Mouse (Mus musculus): ENCODE data around the gene Bcl2l13. TPM values are rescaled to one million over a fixed set of nuclear protein-coding genes. Genes with fewer than 3 reads are reported as not detected.

Gene Bcl2l13
- polyA plus RNA-seq, 1 experiment from 2014 or later: 32.3 TPM

- Histone ChIP-seq H3K4me1 (replicated peaks) (peaks cover 12% of the 10 kb centered on the region), H3K27ac (ENCODE audit: poor library complexity, severe bottlenecking) (no peak overlapping the region), H3K4me2 (no peak overlapping the region), H3K4me3 (no peak overlapping the region), H3K27me3 (replicated peaks) (no peaks in the 10 kb centered on the region), H3K36me3 (peaks cover 23% of the 10 kb centered on the region), H3K9ac (no peak overlapping the region), H3K9me3 (replicated peaks) (no peaks in the 10 kb centered on the region)
- WGBS: 78% methylated on average over 9 of the region's 9 CpGs
- no peak for ATAC-seq (ENCODE audit: insufficient number of reproducible peaks, low FRiP score)
Observed at GRCm38 (mm10) chr6:120866051-120866814, 30.2 kb downstream of the Bcl2l13 start.

- H3K36me3 ChIP-seq: peaks cover 20% of the 10 kb centered on the region
- no peak overlapping the region for H3K9ac ChIP-seq
- ATAC-seq (ENCODE audit: insufficient number of reproducible peaks, low FRiP score): no peak
- no peak overlapping the region for H3K4me3 ChIP-seq
- no peak overlapping the region for H3K27ac ChIP-seq (ENCODE audit: poor library complexity, severe bottlenecking)
- H3K4me2 ChIP-seq: no peak overlapping the region
- no peaks in the 10 kb centered on the region for H3K27me3 ChIP-seq (replicated peaks)
- 49% methylated on average over 1 of the region's 1 CpGs for WGBS
- H3K4me1 ChIP-seq (replicated peaks): peaks cover 15% of the 10 kb centered on the region
- H3K9me3 ChIP-seq (replicated peaks): no peaks in the 10 kb centered on the region
Observed at GRCm38 (mm10) chr6:120868824-120869223, 32.8 kb downstream of the Bcl2l13 start.

DNA sequence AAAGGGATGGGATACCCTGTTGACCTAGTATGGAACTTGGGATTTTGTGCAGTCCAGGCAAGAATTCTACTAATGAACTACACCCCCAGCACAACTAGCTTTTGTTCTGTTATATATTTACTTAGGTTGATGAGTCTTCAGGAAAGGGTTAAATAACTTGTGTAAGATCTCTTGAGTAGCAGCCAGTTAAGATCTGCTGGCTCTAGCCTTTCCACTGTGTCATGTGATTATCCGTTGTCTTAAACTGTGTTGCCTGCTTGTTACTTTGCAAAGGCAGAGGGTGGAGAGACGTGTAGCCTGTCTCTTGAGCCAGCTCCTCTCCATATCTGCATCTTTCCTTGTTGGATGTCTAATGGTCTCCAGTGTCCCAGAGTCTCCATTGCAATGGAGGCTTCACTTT is 35.3 kb downstream of the Bcl2l13 start:
- no peak for ATAC-seq (ENCODE audit: insufficient number of reproducible peaks, low FRiP score)
- no peak overlapping the region for H3K4me2 ChIP-seq
- H3K27ac ChIP-seq (ENCODE audit: poor library complexity, severe bottlenecking): no peak overlapping the region
- peaks cover 13% of the 10 kb centered on the region for H3K36me3 ChIP-seq
- H3K4me1 ChIP-seq (replicated peaks): peaks cover 14% of the 10 kb centered on the region
- H3K9me3 ChIP-seq (replicated peaks): no peaks in the 10 kb centered on the region
- no peaks in the 10 kb centered on the region for H3K27me3 ChIP-seq (replicated peaks)
- H3K4me3 ChIP-seq: no peak overlapping the region
- WGBS: 71% methylated on average over 2 of the region's 2 CpGs
- no peak overlapping the region for H3K9ac ChIP-seq

- H3K27me3 ChIP-seq (replicated peaks): no peaks in the 10 kb centered on the region
- no peak overlapping the region for H3K9ac ChIP-seq
- no peak for ATAC-seq (ENCODE audit: insufficient number of reproducible peaks, low FRiP score)
- peaks cover 24% of the 10 kb centered on the region for H3K4me1 ChIP-seq (replicated peaks)
- peak overlapping the region; percentile 2; the same call in 1 of the 2 replicates for H3K4me3 ChIP-seq
- no peak overlapping the region; the same call in 1 of the 2 replicates for H3K27ac ChIP-seq (ENCODE audit: poor library complexity, severe bottlenecking)
- no peaks in the 10 kb centered on the region for H3K9me3 ChIP-seq (replicated peaks)
- 15% methylated on average over 9 of the region's 9 CpGs for WGBS
- peak overlapping the region; percentile 27; the same call in 1 of the 2 replicates for H3K4me2 ChIP-seq
- peaks cover 30% of the 10 kb centered on the region for H3K36me3 ChIP-seq
Observed at GRCm38 (mm10) chr6:120873874-120874273, 37.9 kb downstream of the Bcl2l13 start.

DNA sequence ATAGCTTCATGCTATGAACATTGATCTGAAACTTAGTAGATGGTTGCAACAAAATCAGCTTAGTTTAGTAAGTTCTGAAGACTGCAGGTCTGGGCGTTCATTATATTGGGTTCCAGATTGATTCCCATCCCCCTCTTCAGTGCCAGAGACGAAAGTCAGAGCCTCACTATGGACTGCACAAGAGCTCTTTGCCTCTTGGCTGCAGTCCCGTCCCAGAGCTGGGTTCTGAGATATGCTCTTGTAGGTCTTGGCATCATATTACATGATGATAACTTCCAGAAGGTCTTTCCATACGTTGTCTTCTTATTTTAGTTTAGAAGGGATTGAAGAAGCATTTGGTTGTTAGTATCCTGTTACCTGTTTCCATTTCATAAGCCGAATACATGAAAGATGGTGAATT is 43.0 kb downstream of the Bcl2l13 start:
- Histone ChIP-seq H3K4me1 (replicated peaks) (peaks cover 17% of the 10 kb centered on the region), H3K9ac (no peak overlapping the region), H3K4me3 (no peak overlapping the region), H3K27me3 (replicated peaks) (no peaks in the 10 kb centered on the region), H3K27ac (ENCODE audit: poor library complexity, severe bottlenecking) (no peak overlapping the region), H3K4me2 (no peak overlapping the region), H3K9me3 (replicated peaks) (peaks cover 8% of the 10 kb centered on the region), H3K36me3 (peaks cover 51% of the 10 kb centered on the region)
- ATAC-seq (ENCODE audit: insufficient number of reproducible peaks, low FRiP score): no peak
- WGBS: 45% methylated on average over 5 of the region's 5 CpGs

DNA sequence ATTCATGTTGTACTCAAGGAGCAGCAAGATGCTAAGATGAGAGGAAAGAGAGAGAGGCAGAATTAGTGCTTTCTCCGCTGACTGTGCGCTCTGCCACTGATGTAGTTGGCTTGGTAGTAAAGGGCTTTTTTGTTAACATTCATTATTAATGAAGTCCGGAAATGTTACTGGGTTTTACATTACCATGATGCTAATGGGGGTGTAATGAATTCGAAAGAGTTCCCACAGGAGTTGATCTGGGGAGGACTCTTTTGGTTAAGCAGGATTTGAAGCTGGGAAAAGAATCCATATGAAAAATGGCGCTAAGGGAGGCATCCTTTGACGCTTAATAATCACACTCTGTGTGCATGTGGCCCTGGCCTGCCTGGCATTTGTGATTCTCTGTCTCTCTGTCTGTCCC is 48.4 kb downstream of the Bcl2l13 start:
- Histone ChIP-seq H3K9ac (no peak overlapping the region), H3K4me2 (no peak overlapping the region), H3K4me1 (replicated peaks) (no peaks in the 10 kb centered on the region), H3K36me3 (peaks cover 67% of the 10 kb centered on the region), H3K9me3 (replicated peaks) (peaks cover 8% of the 10 kb centered on the region), H3K27me3 (replicated peaks) (no peaks in the 10 kb centered on the region), H3K4me3 (no peak overlapping the region), H3K27ac (ENCODE audit: poor library complexity, severe bottlenecking) (no peak overlapping the region)
- no peak for ATAC-seq (ENCODE audit: insufficient number of reproducible peaks, low FRiP score)
- WGBS: 93% methylated on average over 6 of the region's 6 CpGs

GRCm38 (mm10) chr6:120886696-120887095 is 50.7 kb downstream of the Bcl2l13 start:
- Histone ChIP-seq H3K4me2 (no peak overlapping the region), H3K27me3 (replicated peaks) (no peaks in the 10 kb centered on the region), H3K4me3 (no peak overlapping the region), H3K4me1 (replicated peaks) (peaks cover 13% of the 10 kb centered on the region), H3K9ac (no peak overlapping the region), H3K36me3 (peaks cover 80% of the 10 kb centered on the region), H3K9me3 (replicated peaks) (peaks cover 8% of the 10 kb centered on the region), H3K27ac (ENCODE audit: poor library complexity, severe bottlenecking) (no peak overlapping the region)
- no peak for ATAC-seq (ENCODE audit: insufficient number of reproducible peaks, low FRiP score)
- WGBS: 86% methylated on average over 17 of the region's 17 CpGs

DNA sequence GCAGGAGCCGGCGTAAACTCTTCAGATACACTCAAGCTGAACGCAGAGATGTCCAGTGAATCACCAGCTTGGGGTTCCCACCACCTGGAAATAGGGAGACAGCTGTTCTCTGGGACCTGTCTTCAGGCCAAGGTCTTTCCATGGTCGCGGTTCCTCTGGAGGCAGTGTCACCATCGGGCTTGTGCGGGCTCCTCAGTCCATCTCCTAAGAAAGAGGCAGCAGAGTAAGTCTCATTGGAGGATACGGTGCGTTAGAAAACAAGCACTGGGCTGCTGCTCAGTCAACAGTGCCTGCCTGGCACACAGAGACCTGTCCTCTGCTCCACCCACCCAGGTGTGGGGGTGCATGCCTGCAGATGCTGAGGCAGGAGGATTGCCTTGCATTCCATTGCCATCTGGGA is 58.1 kb downstream of the Bcl2l13 start:
- no peak overlapping the region for H3K4me3 ChIP-seq
- H3K4me2 ChIP-seq: no peak overlapping the region
- H3K9ac ChIP-seq: no peak overlapping the region
- WGBS: 91% methylated on average over 9 of the region's 9 CpGs
- ATAC-seq (ENCODE audit: insufficient number of reproducible peaks, low FRiP score): no peak
- no peaks in the 10 kb centered on the region for H3K27me3 ChIP-seq (replicated peaks)
- no peak overlapping the region for H3K27ac ChIP-seq (ENCODE audit: poor library complexity, severe bottlenecking)
- no peaks in the 10 kb centered on the region for H3K9me3 ChIP-seq (replicated peaks)
- peaks cover 50% of the 10 kb centered on the region for H3K36me3 ChIP-seq
- H3K4me1 ChIP-seq (replicated peaks): peaks cover 36% of the 10 kb centered on the region

DNA sequence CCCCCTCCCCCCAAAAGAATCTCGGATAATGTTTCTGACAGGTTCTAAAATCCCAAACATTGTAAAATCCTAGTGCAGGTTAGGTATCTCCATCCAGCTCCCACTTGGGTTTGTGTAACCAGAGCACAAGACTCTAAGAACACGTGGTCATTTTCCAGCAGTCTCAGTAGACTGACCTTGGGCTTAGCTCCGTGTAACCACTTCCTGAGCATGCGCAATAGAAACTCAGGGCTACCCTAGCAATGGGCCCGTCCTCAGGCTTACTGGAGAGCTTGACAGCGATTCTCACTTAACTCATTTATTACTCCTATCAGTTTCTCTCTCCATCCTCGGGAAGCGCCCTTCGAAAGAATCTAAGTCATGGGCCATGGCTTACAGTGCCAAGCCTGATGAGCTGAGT is 58.5 kb downstream of the Bcl2l13 start:
- Histone ChIP-seq H3K4me3 (no peak overlapping the region), H3K27ac (ENCODE audit: poor library complexity, severe bottlenecking) (no peak overlapping the region), H3K27me3 (replicated peaks) (no peaks in the 10 kb centered on the region), H3K9ac (no peak overlapping the region), H3K9me3 (replicated peaks) (no peaks in the 10 kb centered on the region), H3K36me3 (peaks cover 45% of the 10 kb centered on the region), H3K4me1 (replicated peaks) (peaks cover 36% of the 10 kb centered on the region), H3K4me2 (no peak overlapping the region)
- ATAC-seq (ENCODE audit: insufficient number of reproducible peaks, low FRiP score): no peak
- 89% methylated on average over 9 of the region's 9 CpGs for WGBS

DNA sequence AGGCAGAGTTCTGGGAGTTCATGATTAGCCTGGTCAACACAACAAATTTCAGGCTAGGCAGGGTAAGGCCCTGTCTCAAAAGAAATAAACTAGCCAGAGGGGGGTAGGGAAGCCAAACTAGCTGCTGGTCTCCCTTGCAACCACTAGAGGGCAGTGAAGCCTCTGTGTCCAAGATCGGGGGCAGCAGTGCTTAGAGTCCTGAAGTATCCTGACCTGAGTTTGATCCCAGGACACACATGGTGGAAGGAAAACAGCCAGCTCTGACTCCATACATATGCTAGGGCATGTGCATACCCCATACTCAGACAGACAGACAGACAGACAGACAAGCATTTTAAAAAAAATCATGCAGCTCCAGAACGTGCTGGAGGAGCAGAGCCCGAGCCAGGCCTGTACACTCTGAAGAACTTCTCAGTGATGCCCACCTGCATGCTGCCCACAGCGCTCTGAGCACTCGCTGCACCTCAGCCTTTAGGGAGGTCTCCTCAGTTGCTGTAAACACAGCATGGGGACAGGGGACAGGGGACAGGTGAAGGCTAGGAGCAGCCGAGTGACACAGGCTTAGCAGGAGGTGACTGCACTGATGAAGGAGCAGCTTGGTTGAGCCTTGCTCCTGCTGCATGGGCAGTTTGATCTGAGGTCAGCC is 62.3 kb downstream of the Bcl2l13 start:
- H3K9me3 ChIP-seq (replicated peaks): no peaks in the 10 kb centered on the region
- peaks cover 14% of the 10 kb centered on the region for H3K4me1 ChIP-seq (replicated peaks)
- H3K27me3 ChIP-seq (replicated peaks): no peaks in the 10 kb centered on the region
- H3K9ac ChIP-seq: no peak overlapping the region
- peaks cover 21% of the 10 kb centered on the region for H3K36me3 ChIP-seq
- no peak overlapping the region for H3K27ac ChIP-seq (ENCODE audit: poor library complexity, severe bottlenecking)
- H3K4me3 ChIP-seq: no peak overlapping the region
- no peak overlapping the region for H3K4me2 ChIP-seq
- WGBS: 66% methylated on average over 6 of the region's 6 CpGs
- peak; percentile 28; the same call in 1 of the 2 replicates for ATAC-seq (ENCODE audit: insufficient number of reproducible peaks, low FRiP score)

DNA sequence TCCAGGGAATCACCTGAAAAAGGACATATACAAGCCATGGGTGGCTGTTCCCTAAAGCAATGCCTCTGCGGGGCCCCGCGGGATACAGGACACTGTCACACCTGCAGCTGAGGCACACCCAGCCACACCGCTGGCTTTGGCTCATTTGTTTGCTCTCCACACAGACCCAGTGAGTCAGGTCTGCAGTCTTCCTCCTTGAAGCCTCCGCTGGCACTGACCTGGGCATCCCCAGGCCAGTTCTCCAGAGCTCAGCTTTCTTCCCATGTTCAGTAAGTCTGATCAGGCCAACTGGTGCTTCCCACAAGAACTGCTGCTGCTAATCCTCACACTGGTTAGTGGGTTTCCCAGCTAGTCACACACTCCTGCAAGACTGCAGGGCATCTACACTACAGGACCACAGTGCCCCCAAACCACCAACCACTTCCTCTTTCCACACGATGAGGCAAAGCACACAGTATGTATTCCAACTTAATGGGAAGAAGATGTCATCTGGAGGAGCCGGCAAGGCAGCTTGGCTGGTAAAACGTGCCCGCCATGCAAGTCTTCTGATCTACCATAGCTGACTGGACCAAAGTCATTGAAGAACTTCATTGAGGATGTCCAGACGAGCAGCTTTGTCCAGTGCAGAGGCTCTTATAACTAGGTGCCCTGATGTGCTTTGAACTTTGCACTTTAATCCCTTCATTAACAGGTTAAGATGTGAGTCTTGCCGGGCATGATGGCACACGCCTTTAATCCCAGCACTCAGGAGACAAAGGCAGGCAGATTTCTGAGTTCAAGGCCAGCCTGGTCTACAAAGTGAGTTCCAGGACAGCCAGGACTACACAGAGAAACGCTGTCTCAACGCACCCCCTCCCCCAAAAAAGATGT is 66.0 kb downstream of the Bcl2l13 start:
- Histone ChIP-seq H3K27ac (ENCODE audit: poor library complexity, severe bottlenecking) (no peak overlapping the region), H3K9ac (no peak overlapping the region), H3K4me3 (no peak overlapping the region), H3K4me2 (no peak overlapping the region), H3K9me3 (replicated peaks) (no peaks in the 10 kb centered on the region), H3K27me3 (replicated peaks) (no peaks in the 10 kb centered on the region), H3K4me1 (replicated peaks) (no peaks in the 10 kb centered on the region), H3K36me3 (no peaks in the 10 kb centered on the region)
- WGBS: 84% methylated on average over 14 of the region's 14 CpGs
- ATAC-seq (ENCODE audit: insufficient number of reproducible peaks, low FRiP score): no peak
